Mouse (Mus musculus) heart, postnatal 0 days (tissue): ENCODE measurements around the gene Fnbp1. TPM values are rescaled to one million over a fixed set of nuclear protein-coding genes. Genes with fewer than 3 reads are reported as not detected.

Experiments used
- ATAC-seq: fragments of 200-750 bp; cut with Nextera tagmentation; 2 replicates; pipeline ENCODE4 v1.8.0; 2017; ENCODE audit warnings: low read depth, moderate number of reproducible peaks, moderate library complexity; ENCODE audit not compliant: insufficient read depth
- DNase-seq: peaks from one replicate; pipeline ENCODE4 v3.0.0-alpha.2; 2016; ENCODE audit warnings: low spot score
- H3K27ac ChIP-seq: fragments of 300-500 bp; sonication (generic); 2 replicates; pipeline ENCODE4 v1.5.1; 2014; ENCODE audit warnings: low read depth, mild to moderate bottlenecking
- H3K27me3 ChIP-seq: fragments of 300-500 bp; sonication (generic); 2 replicates; pipeline ENCODE4 v1.6.1; 2014; ENCODE audit warnings: low read length, mixed read lengths; ENCODE audit not compliant: control insufficient read depth, insufficient read depth
- H3K36me3 ChIP-seq: fragments of 300-500 bp; sonication (generic); replicated peaks from 2 replicates; pipeline ENCODE4 v1.6.1; 2014; ENCODE audit warnings: low read length, mixed read lengths; ENCODE audit not compliant: control insufficient read depth, insufficient read depth
- H3K4me1 ChIP-seq: fragments of 300-500 bp; sonication (generic); 2 replicates; pipeline ENCODE4 v1.6.1; 2014; ENCODE audit warnings: antibody characterized with exemption; ENCODE audit not compliant: control insufficient read depth, insufficient read depth
- H3K4me2 ChIP-seq: fragments of 300-500 bp; sonication (generic); 2 replicates; pipeline ENCODE4 v1.6.1; 2014; ENCODE audit warnings: low read depth, mild to moderate bottlenecking, low read length, moderate library complexity
- H3K4me3 ChIP-seq: fragments of 300-500 bp; sonication (generic); 2 replicates; pipeline ENCODE4 v1.5.1; 2014; ENCODE audit warnings: low read depth, low read length
- H3K9ac ChIP-seq: fragments of 300-500 bp; sonication (generic); replicated peaks from 2 replicates; pipeline ENCODE4 v1.6.1; 2014; ENCODE audit warnings: low read depth, low read length, mixed read lengths
- H3K9me3 ChIP-seq: fragments of 300-500 bp; sonication (generic); replicated peaks from 2 replicates; pipeline ENCODE4 v1.6.1; 2016; ENCODE audit warnings: low read length; ENCODE audit not compliant: control insufficient read depth
- CTCF ChIP-seq: IDR thresholded peaks from 2 replicates; pipeline ENCODE4 v1.5.1; 2016; ENCODE audit warnings: antibody characterized with exemption, control low read depth, low read depth
- EP300 ChIP-seq: IDR thresholded peaks from 2 replicates; pipeline ENCODE4 v1.6.1; 2016; ENCODE audit warnings: antibody characterized with exemption, low read depth
- WGBS: fragments of 180-500 bp; shearing (Covaris S2); extraction: QIAGEN DNeasy Blood & Tissue Kit; methylation state at CpG from one replicate; pipeline ENCODE4 v1.1.7; 2014; 5-methylcytosine and 5-hydroxymethylcytosine counted together
- polyA plus RNA-seq: library from polyadenylated mRNA; unstranded; fragments of >200 nt; fragmentation: Nextera tagmentation; extraction: Ambion mirVana; gene quantifications from 2 replicates; pipeline ENCODE4 v1.2.1, GENCODE M21; 2015
- total RNA-seq: library from RNA; depleted of rRNA; stranded (reverse); fragments of >200 nt; gene quantifications from 2 replicates; pipeline ENCODE4 v1.2.3, GENCODE M21; 2014; ENCODE audit warnings: low replicate concordance

Fnbp1 gene
- total and polyA plus RNA-seq, 2 experiments from 2014 or later: 6.4 to 11.4 TPM

DNA sequence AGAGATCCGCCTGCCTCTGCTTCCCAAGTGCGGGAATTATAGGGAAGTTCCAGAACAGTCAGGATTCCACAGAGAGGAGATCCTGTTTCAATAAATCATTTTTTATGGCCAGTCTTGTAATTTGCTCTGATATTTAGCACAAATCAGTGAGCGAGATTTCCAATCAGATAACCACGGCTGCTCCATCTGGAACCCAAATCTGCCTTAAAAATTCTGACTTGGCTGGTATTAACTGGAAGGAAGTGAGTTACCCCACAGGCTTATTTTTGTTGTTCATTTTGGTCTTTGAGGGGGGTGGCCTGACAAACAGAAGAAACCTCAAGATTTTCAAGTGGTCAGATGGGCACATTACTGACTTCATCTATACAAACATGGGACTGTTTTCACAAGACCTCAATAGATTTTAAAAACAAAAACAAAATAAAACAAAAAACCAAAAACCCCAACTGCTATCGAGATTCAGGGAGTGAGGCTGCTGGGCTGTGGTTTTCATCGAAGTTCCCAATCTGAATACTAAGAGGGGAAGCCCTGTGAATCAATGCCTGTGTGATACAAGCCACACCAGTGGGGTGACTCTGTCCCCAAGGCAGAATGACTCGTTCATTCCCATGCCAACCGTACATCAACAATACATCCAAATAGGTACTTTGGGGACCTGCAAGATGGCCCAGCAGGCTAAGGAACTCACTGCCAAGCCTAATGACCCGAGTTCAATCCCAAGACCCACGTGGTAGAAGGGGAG lies 23.0 kb downstream of the Fnbp1 start:
- Histone ChIP-seq H3K27ac (peak overlapping the region; percentile 82; the same call in 1 of the 2 replicates), H3K4me2 (no peak overlapping the region), H3K27me3 (no peaks in the 10 kb centered on the region), H3K4me3 (no peak overlapping the region), H3K4me1 (peaks cover 8% of the 10 kb centered on the region; the same call in 1 of the 2 replicates), H3K9me3 (no peaks in the 10 kb centered on the region), H3K36me3 (0 out of 2 replicates have a peak, but pooled peaks cover 4% of the 10 kb centered on the region), H3K9ac (no peak overlapping the region)
- DNase-seq: no peak
- WGBS: 83% methylated on average over 10 of the region's 10 CpGs
- ATAC-seq: no peak
- no peak for TF ChIP-seq CTCF
- TF ChIP-seq EP300: no peak

DNA sequence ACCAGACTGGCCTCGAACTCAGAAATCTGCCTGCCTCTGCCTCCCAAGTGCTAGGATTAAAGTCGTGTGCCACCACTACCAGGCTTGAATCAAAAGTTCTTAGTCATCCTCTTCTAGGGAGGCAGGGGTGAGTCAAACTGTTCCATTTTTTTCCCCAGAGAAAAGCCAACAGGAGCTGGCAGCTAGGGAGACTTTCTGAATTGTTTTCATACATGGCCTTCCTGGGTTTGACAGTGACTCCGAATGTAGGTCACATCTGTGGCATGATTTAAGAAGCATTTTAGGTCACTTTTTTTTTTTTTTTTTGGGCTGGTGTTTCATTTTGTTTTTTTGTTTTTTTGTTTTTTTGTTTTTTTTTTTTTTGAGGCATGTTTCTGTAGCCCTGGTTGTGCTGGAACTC lies 23.6 kb downstream of the Fnbp1 start:
- WGBS: 80% methylated on average over 3 of the region's 3 CpGs
- no peaks in the 10 kb centered on the region for H3K27me3 ChIP-seq

DNA sequence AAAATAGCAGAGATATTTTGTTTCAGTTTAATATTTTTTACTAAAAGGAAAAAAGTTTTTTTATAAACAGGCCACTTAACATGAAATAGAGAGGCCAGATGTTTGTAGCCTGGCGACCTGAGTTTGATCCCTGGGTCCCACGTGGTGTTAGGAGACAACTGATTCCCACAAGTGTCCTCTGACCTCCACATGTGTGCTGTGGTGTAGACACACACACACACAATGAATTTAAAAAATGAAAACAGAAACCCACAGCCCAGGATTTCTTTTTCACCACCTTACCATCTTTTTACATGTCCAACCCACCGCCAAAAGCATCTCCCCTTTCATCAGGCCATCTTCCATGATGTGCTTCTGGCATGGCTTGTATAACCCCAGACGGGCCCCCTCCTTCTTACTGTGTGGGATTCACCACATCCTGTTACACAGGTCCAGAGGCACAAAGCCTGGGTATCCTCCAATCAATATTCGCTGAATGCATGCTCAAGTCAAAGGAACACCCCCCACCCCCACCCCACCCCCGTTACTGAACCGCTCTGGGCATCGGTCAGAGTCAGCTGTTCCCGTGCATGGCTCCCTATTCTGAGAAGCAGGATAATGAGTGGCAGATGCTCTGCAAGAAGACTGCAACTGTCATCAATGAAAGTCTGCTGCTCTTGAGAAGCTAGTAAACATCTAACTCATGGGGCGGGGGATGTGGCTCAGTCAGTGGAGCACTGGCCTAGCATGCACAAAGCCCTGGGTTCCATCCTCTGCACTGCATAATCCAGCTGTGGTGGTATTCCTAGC lies 25.7 kb downstream of the Fnbp1 start:
- Histone ChIP-seq H3K27me3 (no peaks in the 10 kb centered on the region), H3K9ac (no peak overlapping the region; the same call in 1 of the 2 replicates), H3K4me1 (peaks cover 16% of the 10 kb centered on the region; the same call in 1 of the 2 replicates), H3K4me3 (no peak overlapping the region), H3K9me3 (no peaks in the 10 kb centered on the region), H3K36me3 (no peaks in the 10 kb centered on the region), H3K27ac (peak overlapping the region; percentile 58; the same call in 1 of the 2 replicates), H3K4me2 (no peak overlapping the region)
- DNase-seq: no peak
- ATAC-seq: no peak
- no peak for TF ChIP-seq EP300
- TF ChIP-seq CTCF: no peak
- WGBS: 65% methylated on average over 10 of the region's 10 CpGs

More for the DNA sequence above, 23.6 kb downstream of the Fnbp1 start:
- Histone ChIP-seq H3K4me2 (no peak overlapping the region), H3K9me3 (no peaks in the 10 kb centered on the region), H3K27ac (no peak overlapping the region; the same call in 1 of the 2 replicates), H3K4me1 (peaks cover 5% of the 10 kb centered on the region; the same call in 1 of the 2 replicates), H3K36me3 (no peaks in the 10 kb centered on the region), H3K4me3 (no peak overlapping the region), H3K9ac (no peak overlapping the region)
- ATAC-seq (no peak), DNase-seq (no peak)
- TF ChIP-seq CTCF (no peak), EP300 (no peak)

DNA sequence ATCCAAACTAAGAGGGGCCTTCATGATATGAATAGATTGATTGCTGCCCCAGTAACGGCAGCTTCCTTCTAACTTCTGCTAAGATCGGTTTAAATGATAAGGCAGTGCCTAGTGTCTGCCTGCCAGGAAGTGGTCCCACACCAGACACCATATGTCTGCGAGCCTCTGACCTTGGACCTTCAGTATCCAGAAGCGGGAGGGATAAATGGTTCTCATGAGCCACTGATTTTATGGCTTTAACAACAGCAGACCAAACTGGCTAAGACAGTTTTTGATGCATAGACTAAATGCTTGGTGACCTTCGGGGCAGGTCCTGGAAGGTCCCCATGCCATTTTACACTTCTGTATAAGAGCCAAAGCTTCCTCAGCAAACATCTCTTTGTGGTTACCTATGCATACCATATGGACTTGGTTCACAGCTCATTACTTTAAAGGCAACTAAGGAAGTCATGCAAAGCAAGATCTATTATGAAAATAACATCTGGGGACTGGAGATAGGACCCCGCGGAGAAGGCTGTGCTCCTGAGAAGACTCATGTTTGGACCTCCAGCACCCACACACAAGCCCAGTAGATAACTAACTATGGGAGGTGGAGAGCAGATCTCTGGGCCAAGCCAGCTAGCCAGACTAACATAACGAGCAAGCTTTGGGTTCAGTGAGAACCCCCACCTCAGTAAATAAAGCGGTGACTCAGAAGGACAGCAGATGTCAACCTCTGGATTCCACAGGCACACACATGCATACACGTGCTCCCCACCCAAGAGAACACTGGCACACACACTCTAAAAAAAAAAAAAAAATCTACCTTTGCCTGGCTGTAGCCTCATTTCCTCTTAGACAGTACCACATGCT lies 26.5 kb downstream of the Fnbp1 start:
- WGBS: 60% methylated on average over 10 of the region's 10 CpGs

DNA sequence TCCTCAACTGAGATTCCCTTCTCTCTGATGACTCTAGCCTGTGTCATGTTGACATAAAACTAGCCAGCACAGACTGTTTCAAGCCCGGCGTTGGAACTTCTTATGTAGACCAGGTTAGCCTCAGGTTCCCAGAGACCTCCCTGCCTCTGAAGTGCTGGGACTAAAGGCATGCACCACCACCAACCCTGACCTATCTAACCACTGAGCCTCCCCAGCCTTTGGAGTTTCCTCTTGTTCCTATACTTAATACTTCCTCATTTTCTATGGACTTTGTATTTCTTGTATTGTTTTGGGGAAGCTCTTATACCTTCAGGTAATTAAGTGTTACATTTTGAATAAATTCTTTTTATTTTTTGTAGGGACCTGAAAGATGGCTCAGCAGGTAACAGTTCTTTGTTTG lies 27.6 kb downstream of the Fnbp1 start:
- Histone ChIP-seq H3K9ac (no peak overlapping the region), H3K9me3 (no peaks in the 10 kb centered on the region), H3K4me1 (peaks cover 26% of the 10 kb centered on the region; the same call in 1 of the 2 replicates), H3K36me3 (no peaks in the 10 kb centered on the region), H3K4me3 (no peak overlapping the region), H3K27ac (no peak overlapping the region), H3K4me2 (no peak overlapping the region), H3K27me3 (no peaks in the 10 kb centered on the region)
- TF ChIP-seq CTCF: no peak
- TF ChIP-seq EP300: no peak
- ATAC-seq (no peak), DNase-seq (no peak)
- WGBS: 96% methylated on average over 2 of the region's 2 CpGs

More for the DNA sequence above, 26.5 kb downstream of the Fnbp1 start:
- no peaks in the 10 kb centered on the region for H3K36me3 ChIP-seq
- DNase-seq: no peak
- H3K4me1 ChIP-seq: peaks cover 22% of the 10 kb centered on the region; the same call in 1 of the 2 replicates
- no peaks in the 10 kb centered on the region for H3K9me3 ChIP-seq
- H3K9ac ChIP-seq: no peak overlapping the region
- H3K27ac ChIP-seq: peak overlapping the region; percentile 67; the same call in 1 of the 2 replicates
- H3K4me2 ChIP-seq: no peak overlapping the region
- H3K4me3 ChIP-seq: no peak overlapping the region
- no peak for ATAC-seq
- TF ChIP-seq CTCF (no peak), EP300 (no peak)
- no peaks in the 10 kb centered on the region for H3K27me3 ChIP-seq
